Mouse (Mus musculus): Measurements from ENCODE around the gene Limk2. TPM values are rescaled to one million over a fixed set of nuclear protein-coding genes. Genes with fewer than 3 reads are reported as not detected.

Limk2 gene
- polyA plus RNA-seq (2015; fragmentation: Nextera tagmentation; extraction: Ambion mirVana) = 134 and 138 TPM in 2 replicates

GRCm38 (mm10) chr11:3408997-3409732 is at the start of gene Limk2:
Gene Limk2, minus strand, starts transcription at chr11:3409189.
- peaks cover 15% of the 10 kb centered on the region for H3K4me1 ChIP-seq (replicated peaks)
- H3K9ac ChIP-seq (replicated peaks) = peak within 1 kb of the TSS; percentile 76
- H3K9me3 ChIP-seq = no peaks in the 10 kb centered on the region
- H3K4me3 ChIP-seq (replicated peaks) = peak within 1 kb of the TSS; percentile 68
- peak; percentile 97 for ATAC-seq
- 3% methylated on average over 43 of the region's 45 CpGs for WGBS
- no peaks in the 10 kb centered on the region for H3K27me3 ChIP-seq
- H3K36me3 ChIP-seq = peaks cover 6% of the 10 kb centered on the region; the same call in 1 of the 2 replicates
- peak within 1 kb of the TSS; percentile 63 for H3K4me2 ChIP-seq (replicated peaks)
- peak within 1 kb of the TSS; percentile 56; the same call in 1 of the 2 replicates for H3K27ac ChIP-seq

DNA sequence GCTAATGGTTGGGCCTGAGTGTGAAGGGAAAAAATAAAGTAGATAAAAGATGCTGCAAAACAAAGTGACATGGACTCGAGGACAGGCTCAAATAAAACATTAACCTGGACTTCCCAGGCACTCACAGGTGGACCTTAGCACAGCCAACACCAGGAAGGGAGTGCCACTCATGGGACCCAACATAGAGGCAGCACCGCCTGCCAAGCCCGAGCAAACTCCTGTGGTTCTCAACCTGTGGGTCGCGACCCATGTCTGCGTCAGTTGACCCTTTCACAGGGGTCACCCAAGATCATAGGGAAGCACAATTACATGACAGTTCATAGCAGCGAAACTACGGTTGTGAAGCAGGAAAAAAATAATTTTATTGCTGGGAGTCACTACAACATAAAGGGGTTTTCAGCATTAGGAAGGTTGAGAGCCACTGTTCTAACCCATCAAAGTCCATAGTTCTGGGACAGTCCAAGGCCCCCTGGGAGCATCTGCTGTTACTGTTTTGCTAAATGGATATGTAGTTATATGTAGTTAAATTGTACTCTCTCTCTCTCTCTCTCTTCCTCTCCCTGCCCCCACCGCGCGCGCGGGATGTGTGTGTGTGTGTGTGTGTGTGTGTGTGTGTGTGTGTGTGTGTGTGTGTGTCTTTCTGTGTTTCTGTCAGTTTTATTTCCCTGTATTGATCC is 49.6 kb upstream of the Limk2 start:
- WGBS = 88% methylated on average over 13 of the region's 13 CpGs
- no peak overlapping the region for H3K4me2 ChIP-seq (replicated peaks)
- ATAC-seq = no peak

GRCm38 (mm10) chr11:3456354-3456753 is 47.4 kb upstream of the Limk2 start:
- Histone ChIP-seq H3K27me3 (no peaks in the 10 kb centered on the region), H3K4me1 (replicated peaks) (peaks cover 13% of the 10 kb centered on the region), H3K4me3 (replicated peaks) (no peak overlapping the region), H3K27ac (no peak overlapping the region), H3K4me2 (replicated peaks) (no peak overlapping the region), H3K36me3 (peaks cover 7% of the 10 kb centered on the region), H3K9me3 (no peaks in the 10 kb centered on the region), H3K9ac (replicated peaks) (no peak overlapping the region)
- no peak for ATAC-seq
- WGBS = 25% methylated on average over 1 of the region's 1 CpGs

More for the DNA sequence above, 49.6 kb upstream of the Limk2 start:
- no peak overlapping the region for H3K4me3 ChIP-seq (replicated peaks)
- H3K27ac ChIP-seq = no peak overlapping the region
- H3K27me3 ChIP-seq = no peaks in the 10 kb centered on the region
- H3K36me3 ChIP-seq = peaks cover 7% of the 10 kb centered on the region
- H3K4me1 ChIP-seq (replicated peaks) = peaks cover 3% of the 10 kb centered on the region
- no peak overlapping the region for H3K9ac ChIP-seq (replicated peaks)
- no peaks in the 10 kb centered on the region for H3K9me3 ChIP-seq

DNA sequence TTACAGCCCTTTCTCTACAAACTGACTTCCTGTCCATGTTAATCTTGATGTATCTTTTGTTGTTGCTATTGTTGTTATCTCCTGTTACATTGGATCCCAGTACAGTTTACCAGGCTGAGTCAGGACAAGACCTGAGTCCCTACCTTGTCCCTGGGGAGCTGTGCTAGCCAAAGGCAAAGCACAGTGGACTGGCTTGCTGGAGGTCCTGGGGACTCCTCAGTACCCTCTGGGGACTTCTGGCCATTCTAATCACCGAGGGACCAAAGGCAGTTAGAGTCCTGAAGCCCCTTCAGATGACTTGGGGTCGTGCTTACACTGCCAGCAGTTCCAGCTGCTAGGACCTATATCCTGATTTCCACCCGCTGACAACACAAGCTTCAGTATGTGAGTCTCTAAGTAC is 45.5 kb upstream of the Limk2 start:
- Histone ChIP-seq H3K27me3 (no peaks in the 10 kb centered on the region), H3K4me2 (replicated peaks) (no peak overlapping the region), H3K9ac (replicated peaks) (no peak overlapping the region), H3K9me3 (no peaks in the 10 kb centered on the region), H3K36me3 (peaks cover 7% of the 10 kb centered on the region), H3K27ac (no peak overlapping the region), H3K4me3 (replicated peaks) (no peak overlapping the region), H3K4me1 (replicated peaks) (peaks cover 26% of the 10 kb centered on the region)
- 99% methylated on average over 3 of the region's 3 CpGs for WGBS
- no peak for ATAC-seq

- Histone ChIP-seq H3K36me3 (peaks cover 7% of the 10 kb centered on the region), H3K9me3 (no peaks in the 10 kb centered on the region), H3K9ac (replicated peaks) (peak overlapping the region; percentile 85), H3K4me1 (replicated peaks) (peaks cover 26% of the 10 kb centered on the region), H3K27ac (no peak overlapping the region), H3K27me3 (no peaks in the 10 kb centered on the region), H3K4me3 (replicated peaks) (peak overlapping the region; percentile 74), H3K4me2 (replicated peaks) (peak overlapping the region; percentile 91)
- WGBS = 84% methylated on average over 6 of the region's 6 CpGs
- ATAC-seq = no peak
These were observed 44.5 kb upstream of the Limk2 start for GRCm38 (mm10) chr11:3453467-3453866.

DNA sequence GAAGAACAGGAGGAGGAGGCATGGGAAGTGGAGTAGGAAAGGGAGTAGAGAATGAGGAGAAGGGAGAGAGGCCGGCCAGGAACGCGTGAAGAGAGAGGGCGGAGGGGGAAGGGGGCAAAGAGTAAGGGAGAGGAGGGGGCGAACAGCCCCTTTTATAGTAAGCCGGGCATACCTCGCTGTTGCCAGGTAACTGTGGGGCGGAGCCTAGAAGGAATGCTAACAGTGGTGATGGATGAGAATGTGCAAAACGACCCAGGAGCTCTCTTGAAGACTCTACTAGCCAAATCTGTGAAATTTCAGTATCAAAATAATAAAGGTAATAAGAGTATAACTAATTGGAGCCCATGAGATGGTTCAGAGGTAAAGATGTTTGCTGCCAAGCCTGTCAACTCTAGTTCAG is 43.8 kb upstream of the Limk2 start:
- Histone ChIP-seq H3K9me3 (no peaks in the 10 kb centered on the region), H3K27me3 (no peaks in the 10 kb centered on the region), H3K27ac (peak overlapping the region; percentile 92), H3K4me1 (replicated peaks) (peaks cover 26% of the 10 kb centered on the region), H3K36me3 (peaks cover 7% of the 10 kb centered on the region), H3K4me3 (replicated peaks) (peak overlapping the region; percentile 74), H3K4me2 (replicated peaks) (peak overlapping the region; percentile 91), H3K9ac (replicated peaks) (peak overlapping the region; percentile 85)
- 2% methylated on average over 9 of the region's 9 CpGs for WGBS
- peak; percentile 62 for ATAC-seq

DNA sequence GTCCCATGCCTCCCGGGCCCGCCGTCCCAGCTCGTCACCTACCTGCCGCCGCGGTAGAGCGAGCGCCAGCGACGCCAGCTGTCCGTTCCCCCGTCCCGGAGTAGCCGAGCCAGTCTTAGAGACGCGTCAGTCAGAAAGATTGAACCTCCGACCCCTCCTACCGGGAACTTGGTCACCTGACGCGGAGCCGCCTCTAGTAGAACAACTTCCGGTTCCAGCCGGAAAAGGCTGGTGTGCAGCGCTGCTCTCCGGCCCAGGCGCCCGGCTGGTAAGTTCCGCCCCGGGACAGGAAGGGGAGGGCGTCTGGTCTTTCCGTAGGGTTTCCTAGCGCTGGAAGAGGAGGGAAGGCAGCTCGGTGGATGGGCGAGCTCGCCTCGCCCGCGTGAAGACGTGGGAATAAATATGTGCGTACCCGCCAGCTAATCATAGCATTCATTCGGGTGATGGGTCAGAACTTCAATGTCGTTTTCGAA is 43.2 kb upstream of the Limk2 start, which contains the start of gene Rnf185:
Gene Rnf185 (minus strand): TSS at position 197 of the 473 bp plus-strand sequence.
- under 1% methylated on average over 45 of the region's 45 CpGs for WGBS
- Histone ChIP-seq H3K9me3 (no peaks in the 10 kb centered on the region), H3K36me3 (peaks cover 7% of the 10 kb centered on the region), H3K27me3 (no peaks in the 10 kb centered on the region), H3K27ac (peak within 1 kb of the TSS; percentile 92), H3K4me1 (replicated peaks) (peaks cover 26% of the 10 kb centered on the region), H3K9ac (replicated peaks) (peak within 1 kb of the TSS; percentile 85), H3K4me2 (replicated peaks) (peak within 1 kb of the TSS; percentile 91), H3K4me3 (replicated peaks) (peak within 1 kb of the TSS; percentile 74)
- ATAC-seq = peak; percentile 98

GRCm38 (mm10) chr11:3451701-3452163 is 42.7 kb upstream of the Limk2 start:
- peak overlapping the region; percentile 92 for H3K27ac ChIP-seq

GRCm38 (mm10) chr11:3444875-3445274 is 35.9 kb upstream of the Limk2 start:
- Histone ChIP-seq H3K9ac (replicated peaks) (no peak overlapping the region), H3K4me2 (replicated peaks) (no peak overlapping the region), H3K9me3 (no peaks in the 10 kb centered on the region), H3K4me3 (replicated peaks) (no peak overlapping the region), H3K36me3 (no peaks in the 10 kb centered on the region), H3K27me3 (no peaks in the 10 kb centered on the region), H3K4me1 (replicated peaks) (peaks cover 2% of the 10 kb centered on the region; the same call in 1 of the 2 replicates), H3K27ac (no peak overlapping the region)
- WGBS = 93% methylated on average over 8 of the region's 8 CpGs
- ATAC-seq = no peak

More at GRCm38 (mm10) chr11:3451701-3452163, 42.7 kb upstream of the Limk2 start:
- under 1% methylated on average over 20 of the region's 20 CpGs for WGBS
- no peaks in the 10 kb centered on the region for H3K9me3 ChIP-seq
- H3K4me3 ChIP-seq (replicated peaks) = peak overlapping the region; percentile 74
- H3K4me1 ChIP-seq (replicated peaks) = peaks cover 26% of the 10 kb centered on the region
- H3K36me3 ChIP-seq = peaks cover 7% of the 10 kb centered on the region
- H3K9ac ChIP-seq (replicated peaks) = peak overlapping the region; percentile 85
- no peak; the same call in 1 of the 2 replicates for ATAC-seq
- peak overlapping the region; percentile 91 for H3K4me2 ChIP-seq (replicated peaks)
- H3K27me3 ChIP-seq = no peaks in the 10 kb centered on the region

DNA sequence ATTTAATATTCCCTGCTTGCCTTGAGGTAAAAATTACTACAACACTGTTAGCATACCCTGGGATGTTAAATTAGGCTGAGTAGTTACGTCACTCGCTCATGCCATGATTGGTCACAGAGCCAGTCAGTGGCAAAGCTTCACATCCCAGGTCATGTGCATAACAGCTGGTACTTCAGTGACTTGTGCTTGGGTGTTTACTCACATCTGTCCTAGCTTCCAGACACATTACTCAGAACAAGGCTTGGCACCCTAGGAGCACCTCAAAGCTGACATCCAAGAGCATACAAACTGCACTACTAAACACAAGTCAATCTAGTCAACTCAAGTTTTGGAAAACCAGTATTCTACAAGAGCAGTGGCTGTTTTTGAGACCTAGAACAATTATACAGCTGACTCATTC is 34.1 kb upstream of the Limk2 start:
- ATAC-seq = no peak
- Histone ChIP-seq H3K9ac (replicated peaks) (no peak overlapping the region), H3K4me2 (replicated peaks) (no peak overlapping the region), H3K4me1 (replicated peaks) (0 out of 2 replicates have a peak, but pooled peaks cover 2% of the 10 kb centered on the region), H3K36me3 (no peaks in the 10 kb centered on the region), H3K4me3 (replicated peaks) (no peak overlapping the region), H3K27ac (no peak overlapping the region), H3K9me3 (no peaks in the 10 kb centered on the region), H3K27me3 (no peaks in the 10 kb centered on the region)
- WGBS = 94% methylated on average over 2 of the region's 2 CpGs

- Histone ChIP-seq H3K4me2 (replicated peaks) (no peak overlapping the region), H3K27me3 (no peaks in the 10 kb centered on the region), H3K4me1 (replicated peaks) (0 out of 2 replicates have a peak, but pooled peaks cover 2% of the 10 kb centered on the region), H3K27ac (no peak overlapping the region), H3K4me3 (replicated peaks) (no peak overlapping the region), H3K36me3 (no peaks in the 10 kb centered on the region), H3K9ac (replicated peaks) (no peak overlapping the region), H3K9me3 (no peaks in the 10 kb centered on the region)
- no peak for ATAC-seq
- 86% methylated on average over 4 of the region's 4 CpGs for WGBS
These were observed 33.7 kb upstream of the Limk2 start for GRCm38 (mm10) chr11:3442677-3443076.
